Mouse (Mus musculus) brain, embryonic 18.5 days (tissue): ENCODE measurements at regions not wholly inside any gene's neighbourhood (a gene's known extent, or its start where the extent isn't known, plus 50 kb on each side); places are given as distances from the start of the nearest gene placed in this dataset.

ENCODE experiments used
- DNase-seq: peaks from one replicate; pipeline ENCODE4 v3.0.0-alpha.2; 2012; ENCODE audit warnings: low read depth, low spot score

GRCm38 (mm10) chr15:7574264-7574663 lies 176.1 kb upstream of the Egflam start:
- no peak for DNase-seq

GRCm38 (mm10) chr15:7574811-7575210 lies 176.6 kb upstream of the Egflam start:
- DNase-seq: no peak

- DNase-seq: no peak
These were observed 180.2 kb upstream of the Egflam start for GRCm38 (mm10) chr15:7578439-7578838.

- no peak for DNase-seq
These were observed 189.0 kb upstream of the Egflam start for GRCm38 (mm10) chr15:7587210-7587609.

GRCm38 (mm10) chr15:7591486-7591885 lies 193.3 kb upstream of the Egflam start:
- no peak for DNase-seq

- DNase-seq: no peak
These were observed 199.1 kb upstream of the Egflam start for GRCm38 (mm10) chr15:7597335-7597734.

GRCm38 (mm10) chr15:7597805-7598204 lies 199.6 kb upstream of the Egflam start:
- no peak for DNase-seq

GRCm38 (mm10) chr15:7601540-7601939 lies 203.3 kb upstream of the Egflam start:
- no peak for DNase-seq

GRCm38 (mm10) chr15:7604847-7605246 lies 205.8 kb upstream of the Gdnf start:
- DNase-seq: no peak

GRCm38 (mm10) chr15:7617954-7618353 lies 192.7 kb upstream of the Gdnf start:
- no peak for DNase-seq

- no peak for DNase-seq
These were observed 187.6 kb upstream of the Gdnf start for GRCm38 (mm10) chr15:7623026-7623425.

- no peak for DNase-seq
These were observed 185.8 kb upstream of the Gdnf start for GRCm38 (mm10) chr15:7624689-7625472.

- DNase-seq: no peak
These were observed 180.8 kb upstream of the Gdnf start for GRCm38 (mm10) chr15:7629826-7630225.

GRCm38 (mm10) chr15:7635234-7635633 lies 175.4 kb upstream of the Gdnf start:
- no peak for DNase-seq

GRCm38 (mm10) chr15:7639444-7639843 lies 171.2 kb upstream of the Gdnf start:
- DNase-seq: no peak

GRCm38 (mm10) chr15:7642075-7642474 lies 168.6 kb upstream of the Gdnf start:
- DNase-seq: no peak

GRCm38 (mm10) chr15:7650705-7651104 lies 159.9 kb upstream of the Gdnf start:
- no peak for DNase-seq

- DNase-seq: no peak
These were observed 146.8 kb upstream of the Gdnf start for GRCm38 (mm10) chr15:7663888-7664287.

GRCm38 (mm10) chr15:7669631-7670030 lies 141.0 kb upstream of the Gdnf start:
- DNase-seq: no peak

GRCm38 (mm10) chr15:7676970-7677369 lies 133.7 kb upstream of the Gdnf start:
- DNase-seq: no peak

GRCm38 (mm10) chr15:7678711-7679110 lies 131.9 kb upstream of the Gdnf start:
- DNase-seq: no peak

- no peak for DNase-seq
These were observed 129.6 kb upstream of the Gdnf start for GRCm38 (mm10) chr15:7681011-7681410.

GRCm38 (mm10) chr15:7683235-7683974 lies 127.2 kb upstream of the Gdnf start:
- DNase-seq: no peak
